Mouse (Mus musculus) liver, embryonic 12.5 days (tissue): ENCODE measurements around the gene Ect2l. TPM values are rescaled to one million over a fixed set of nuclear protein-coding genes. Genes with fewer than 3 reads are reported as not detected.

Experiments
- ATAC-seq: fragments of 200-750 bp; cut with Nextera tagmentation; 2 replicates; pipeline ENCODE4 v1.8.0; 2017; ENCODE audit warnings: moderate number of reproducible peaks, mild to moderate bottlenecking, moderate library complexity
- H3K27ac ChIP-seq: fragments of 300-500 bp; sonication (generic); 2 replicates; pipeline ENCODE4 v1.5.1; 2016; ENCODE audit warnings: mild to moderate bottlenecking
- H3K27me3 ChIP-seq: fragments of 300-500 bp; sonication (generic); replicated peaks from 2 replicates; pipeline ENCODE4 v1.6.1; 2016; ENCODE audit warnings: mild to moderate bottlenecking, moderate library complexity
- H3K36me3 ChIP-seq: fragments of 300-500 bp; sonication (generic); 2 replicates; pipeline ENCODE4 v1.6.1; 2016; ENCODE audit warnings: mild to moderate bottlenecking, moderate library complexity
- H3K4me1 ChIP-seq: fragments of 300-500 bp; sonication (generic); 2 replicates; pipeline ENCODE4 v1.6.1; 2016
- H3K4me2 ChIP-seq: fragments of 300-500 bp; sonication (generic); 2 replicates; pipeline ENCODE4 v1.6.1; 2016; ENCODE audit warnings: mild to moderate bottlenecking, moderate library complexity
- H3K4me3 ChIP-seq: fragments of 300-500 bp; sonication (generic); 2 replicates; pipeline ENCODE4 v1.5.1; 2016; ENCODE audit warnings: mild to moderate bottlenecking, moderate library complexity
- H3K9ac ChIP-seq: fragments of 300-500 bp; sonication (generic); 2 replicates; pipeline ENCODE4 v1.6.1; 2016; ENCODE audit warnings: mild to moderate bottlenecking, moderate library complexity
- H3K9me3 ChIP-seq: fragments of 300-500 bp; sonication (generic); replicated peaks from 2 replicates; pipeline ENCODE4 v1.6.1; 2016; ENCODE audit warnings: mild to moderate bottlenecking, moderate library complexity
- WGBS: fragments of 180-500 bp; shearing (Covaris S2); methylation state at CpG from one replicate; pipeline ENCODE4 v1.1.7; 2016; ENCODE audit not compliant: insufficient replicate concordance; 5-methylcytosine and 5-hydroxymethylcytosine counted together
- polyA plus RNA-seq: library from polyadenylated mRNA; unstranded; fragments of >200 nt; fragmentation: Nextera tagmentation; extraction: Ambion mirVana; gene quantifications from 2 replicates; pipeline ENCODE4 v1.2.1, GENCODE M21; 2016

Gene Ect2l
- polyA plus RNA-seq = 0.21 TPM in 1 of 2 replicates, not detected in the other

DNA sequence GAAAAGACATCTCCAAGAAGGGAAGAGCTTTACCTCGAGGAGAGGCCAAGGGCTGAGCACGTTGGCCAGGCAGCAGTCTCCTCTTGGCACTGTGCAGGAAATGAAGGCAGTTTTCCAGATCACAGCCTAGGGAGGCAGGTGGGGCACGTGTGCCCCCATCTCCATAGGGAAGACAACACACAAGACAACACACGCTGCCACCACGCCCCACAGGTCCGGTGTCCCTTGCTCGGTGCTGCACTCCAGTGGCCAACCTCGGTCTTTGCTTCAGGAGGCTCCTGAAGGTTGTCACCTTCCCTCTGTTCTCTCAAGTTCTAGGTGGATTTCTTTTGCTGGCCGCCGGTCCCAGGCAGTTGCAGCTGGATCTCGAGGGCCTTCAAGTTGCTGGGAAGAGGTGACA lies at the start of gene Ect2l:
TSS of gene Ect2l (minus strand) at position 165 of the 400 bp plus-strand sequence.
- Histone ChIP-seq H3K27me3 (no peaks in the 10 kb centered on the region), H3K9me3 (no peaks in the 10 kb centered on the region), H3K4me1 (0 out of 2 replicates have a peak, but pooled peaks cover 4% of the 10 kb centered on the region), H3K4me3 (no peak within 1 kb of the TSS), H3K36me3 (no peaks in the 10 kb centered on the region), H3K4me2 (peak within 1 kb of the TSS; percentile 41), H3K27ac (no peak within 1 kb of the TSS), H3K9ac (no peak within 1 kb of the TSS)
- 0 out of 2 replicates have a peak, but pooled peaks have one; percentile 30 for ATAC-seq
- 5% methylated on average over 11 of the region's 11 CpGs for WGBS

- ATAC-seq = no peak
- Histone ChIP-seq H3K36me3 (no peaks in the 10 kb centered on the region), H3K9ac (no peak overlapping the region), H3K9me3 (no peaks in the 10 kb centered on the region), H3K4me2 (no peak overlapping the region), H3K27ac (no peak overlapping the region), H3K27me3 (no peaks in the 10 kb centered on the region), H3K4me3 (no peak overlapping the region), H3K4me1 (no peaks in the 10 kb centered on the region)
- WGBS = 61% methylated on average over 4 of the region's 4 CpGs
These were observed 40.7 kb upstream of the Ect2l start for GRCm38 (mm10) chr10:18251345-18251744.

GRCm38 (mm10) chr10:18243614-18244013 lies 32.9 kb upstream of the Ect2l start:
- 54% methylated on average over 2 of the region's 2 CpGs for WGBS
- Histone ChIP-seq H3K4me2 (no peak overlapping the region), H3K9me3 (no peaks in the 10 kb centered on the region), H3K4me3 (no peak overlapping the region), H3K27me3 (no peaks in the 10 kb centered on the region), H3K27ac (no peak overlapping the region), H3K36me3 (no peaks in the 10 kb centered on the region), H3K4me1 (no peaks in the 10 kb centered on the region), H3K9ac (no peak overlapping the region)
- ATAC-seq = no peak

DNA sequence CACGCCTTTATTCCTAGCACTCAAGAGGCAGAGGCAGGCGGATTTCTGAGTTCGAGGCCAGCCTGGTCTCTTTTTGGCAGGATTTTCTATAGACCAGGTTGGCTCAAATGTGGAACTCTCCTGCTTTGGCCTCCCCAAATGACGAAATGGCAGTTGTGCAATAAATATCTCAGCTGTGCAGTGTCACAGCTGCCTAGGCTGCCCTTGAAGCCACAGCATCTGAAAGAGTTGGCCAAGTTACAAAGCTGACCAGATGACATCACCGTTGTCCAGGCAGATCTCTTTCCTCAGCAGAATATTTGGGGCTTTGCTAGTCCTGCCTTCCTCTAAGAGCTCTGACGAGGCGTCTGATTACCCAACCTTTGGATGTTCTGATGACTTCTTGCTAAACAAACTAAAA lies 26.5 kb upstream of the Ect2l start:
- no peak for ATAC-seq
- Histone ChIP-seq H3K9me3 (no peaks in the 10 kb centered on the region), H3K27ac (no peak overlapping the region), H3K36me3 (no peaks in the 10 kb centered on the region), H3K4me2 (no peak overlapping the region), H3K9ac (no peak overlapping the region), H3K4me3 (no peak overlapping the region), H3K27me3 (no peaks in the 10 kb centered on the region), H3K4me1 (peaks cover 15% of the 10 kb centered on the region)
- WGBS = 60% methylated on average over 7 of the region's 7 CpGs

GRCm38 (mm10) chr10:18236328-18236927 lies 25.7 kb upstream of the Ect2l start:
- H3K36me3 ChIP-seq = no peaks in the 10 kb centered on the region
- H3K4me2 ChIP-seq = no peak overlapping the region
- H3K27ac ChIP-seq = no peak overlapping the region
- no peak for ATAC-seq
- H3K9ac ChIP-seq = no peak overlapping the region
- no peak overlapping the region for H3K4me3 ChIP-seq
- H3K27me3 ChIP-seq = no peaks in the 10 kb centered on the region
- H3K4me1 ChIP-seq = peaks cover 15% of the 10 kb centered on the region
- no peaks in the 10 kb centered on the region for H3K9me3 ChIP-seq
- 69% methylated on average over 5 of the region's 5 CpGs for WGBS

DNA sequence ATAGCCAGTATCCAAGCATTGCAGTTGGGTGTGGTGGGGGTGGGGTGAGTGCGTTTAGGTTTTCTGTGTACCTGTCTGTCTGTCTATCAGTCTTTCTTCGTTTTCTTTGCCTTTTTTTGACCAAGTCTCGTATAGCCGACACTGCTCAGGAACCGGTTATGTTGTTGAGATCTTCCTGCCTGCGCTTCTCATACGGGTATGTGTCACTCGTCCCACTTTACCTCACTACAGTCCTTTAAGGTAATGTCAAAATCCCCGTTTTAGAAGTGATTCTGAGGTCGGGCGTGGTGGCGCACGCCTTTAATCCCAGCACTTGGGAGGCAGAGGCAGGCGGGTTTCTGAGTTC lies 24.7 kb upstream of the Ect2l start:
- Histone ChIP-seq H3K9me3 (no peaks in the 10 kb centered on the region), H3K9ac (peak overlapping the region; percentile 56), H3K27me3 (no peaks in the 10 kb centered on the region), H3K4me3 (peak overlapping the region; percentile 82), H3K27ac (peak overlapping the region; percentile 39; the same call in 1 of the 2 replicates), H3K4me1 (peaks cover 15% of the 10 kb centered on the region), H3K4me2 (peak overlapping the region; percentile 76), H3K36me3 (no peaks in the 10 kb centered on the region)
- ATAC-seq = no peak
- WGBS = 10% methylated on average over 14 of the region's 14 CpGs

GRCm38 (mm10) chr10:18234560-18235401 lies 24.1 kb upstream of the Ect2l start, which contains the start of gene Ccdc28a:
Gene Ccdc28a, minus strand, starts transcription at chr10:18234998.
- H3K36me3 ChIP-seq = no peaks in the 10 kb centered on the region
- peak within 1 kb of the TSS; percentile 76 for H3K4me2 ChIP-seq
- WGBS = 1% methylated on average over 41 of the region's 41 CpGs
- peak within 1 kb of the TSS; percentile 74 for H3K27ac ChIP-seq
- H3K9me3 ChIP-seq = no peaks in the 10 kb centered on the region
- ATAC-seq = peak; percentile 98
- H3K4me1 ChIP-seq = peaks cover 15% of the 10 kb centered on the region
- peak within 1 kb of the TSS; percentile 68 for H3K9ac ChIP-seq
- H3K27me3 ChIP-seq = no peaks in the 10 kb centered on the region
- peak within 1 kb of the TSS; percentile 82 for H3K4me3 ChIP-seq

DNA sequence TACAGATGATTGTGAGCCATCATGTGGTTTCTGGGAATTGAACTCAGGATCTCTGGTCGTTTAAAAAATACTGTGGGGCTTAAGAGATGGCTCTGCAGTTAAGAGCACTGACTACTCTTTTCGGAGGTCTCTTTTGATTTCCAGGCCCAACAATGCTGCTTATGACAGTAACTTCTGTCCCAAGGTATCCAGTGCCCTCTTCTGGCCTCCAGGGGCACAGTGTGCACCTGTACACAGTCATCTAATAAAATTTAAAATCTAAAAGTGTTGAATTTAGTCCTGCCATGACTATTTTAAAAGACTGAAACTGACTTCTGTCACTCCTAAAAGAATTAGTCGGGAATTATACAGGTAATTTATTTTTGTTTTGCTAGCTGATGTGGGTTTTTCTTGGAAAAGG lies 23.2 kb upstream of the Ect2l start:
- WGBS = 39% methylated on average over 3 of the region's 3 CpGs
- Histone ChIP-seq H3K9me3 (no peaks in the 10 kb centered on the region), H3K4me1 (peaks cover 15% of the 10 kb centered on the region), H3K27me3 (no peaks in the 10 kb centered on the region), H3K27ac (no peak overlapping the region), H3K4me3 (peak overlapping the region; percentile 82; the same call in 1 of the 2 replicates), H3K36me3 (no peaks in the 10 kb centered on the region), H3K4me2 (peak overlapping the region; percentile 76), H3K9ac (no peak overlapping the region)
- no peak for ATAC-seq

DNA sequence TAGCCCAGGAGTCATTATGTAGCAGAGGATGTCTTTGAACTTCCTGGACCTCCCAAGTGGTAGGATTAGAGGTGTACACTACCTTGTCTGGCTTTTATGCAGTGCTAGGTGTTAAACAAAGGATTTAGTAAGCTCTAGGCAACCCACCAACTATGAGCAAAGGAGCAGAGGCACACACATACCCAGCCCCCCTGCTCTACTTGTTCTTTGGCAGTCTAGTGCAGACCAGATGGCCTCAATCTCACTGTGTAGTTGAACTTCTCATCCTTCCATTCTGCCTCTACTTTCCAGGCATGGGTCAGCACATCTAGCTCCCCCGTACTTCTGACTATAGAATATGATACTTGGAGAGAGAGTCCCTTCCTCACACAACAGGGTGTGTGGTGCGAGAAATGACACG lies 13.7 kb upstream of the Ect2l start:
- no peak for ATAC-seq
- Histone ChIP-seq H3K9me3 (no peaks in the 10 kb centered on the region), H3K4me2 (no peak overlapping the region), H3K27me3 (no peaks in the 10 kb centered on the region), H3K4me3 (no peak overlapping the region), H3K36me3 (no peaks in the 10 kb centered on the region), H3K27ac (no peak overlapping the region), H3K4me1 (no peaks in the 10 kb centered on the region), H3K9ac (no peak overlapping the region)
- WGBS = 78% methylated on average over 3 of the region's 3 CpGs

- no peaks in the 10 kb centered on the region for H3K36me3 ChIP-seq
- no peak overlapping the region for H3K9ac ChIP-seq
- H3K27me3 ChIP-seq = no peaks in the 10 kb centered on the region
- H3K4me3 ChIP-seq = no peak overlapping the region
- no peaks in the 10 kb centered on the region for H3K4me1 ChIP-seq
- ATAC-seq = no peak
- 82% methylated on average over 10 of the region's 10 CpGs for WGBS
- H3K9me3 ChIP-seq = no peaks in the 10 kb centered on the region
- no peak overlapping the region for H3K4me2 ChIP-seq
- no peak overlapping the region for H3K27ac ChIP-seq
These were observed 8.7 kb upstream of the Ect2l start for GRCm38 (mm10) chr10:18219351-18219750.

- Histone ChIP-seq H3K9ac (no peak overlapping the region), H3K36me3 (no peaks in the 10 kb centered on the region), H3K27me3 (no peaks in the 10 kb centered on the region), H3K4me2 (no peak overlapping the region), H3K27ac (no peak overlapping the region), H3K4me3 (no peak overlapping the region), H3K4me1 (0 out of 2 replicates have a peak, but pooled peaks cover 4% of the 10 kb centered on the region), H3K9me3 (no peaks in the 10 kb centered on the region)
- no peak for ATAC-seq
- 77% methylated on average over 5 of the region's 5 CpGs for WGBS
These were observed 3.4 kb upstream of the Ect2l start for GRCm38 (mm10) chr10:18214124-18214523.

DNA sequence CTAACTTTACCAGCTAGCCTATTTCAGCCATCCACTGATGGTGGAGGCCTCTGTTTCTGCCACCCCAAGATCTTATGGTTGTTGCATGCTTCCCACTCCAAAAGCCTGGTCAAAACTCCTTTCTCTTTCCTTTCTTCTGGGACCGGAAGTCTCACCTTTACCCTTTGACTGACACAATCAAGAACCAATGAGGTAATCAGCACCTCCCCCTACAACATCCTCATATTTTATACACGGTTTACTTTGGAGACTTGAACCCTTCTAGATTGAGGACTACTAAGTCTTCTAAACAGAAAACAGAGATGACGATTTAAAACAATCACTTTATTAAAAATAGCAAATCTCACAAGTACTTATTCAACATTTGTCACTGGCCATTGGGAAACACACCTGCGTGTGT lies 2.7 kb upstream of the Ect2l start:
- no peaks in the 10 kb centered on the region for H3K9me3 ChIP-seq
- no peak overlapping the region for H3K4me2 ChIP-seq
- H3K4me1 ChIP-seq = 0 out of 2 replicates have a peak, but pooled peaks cover 4% of the 10 kb centered on the region
- 58% methylated on average over 4 of the region's 4 CpGs for WGBS
- H3K27me3 ChIP-seq = no peaks in the 10 kb centered on the region
- H3K4me3 ChIP-seq = no peak overlapping the region
- H3K9ac ChIP-seq = no peak overlapping the region
- H3K36me3 ChIP-seq = no peaks in the 10 kb centered on the region
- no peak overlapping the region for H3K27ac ChIP-seq
- ATAC-seq = no peak
